Mouse (Mus musculus): ENCODE measurements around the gene Fads2. TPM values are rescaled to one million over a fixed set of nuclear protein-coding genes. Genes with fewer than 3 reads are reported as not detected.

Fads2 gene
- total and polyA plus RNA-seq, 2 experiments: 284 to 618 TPM

- H3K4me3 ChIP-seq (ENCODE audit: insufficient read depth, low read depth, low read length): no peak overlapping the region
- no peak overlapping the region for H3K9ac ChIP-seq (ENCODE audit: low read depth, low read length)
- H3K4me1 ChIP-seq (ENCODE audit: control insufficient read depth, insufficient read depth, low read length): peaks cover 11% of the 10 kb centered on the region
- WGBS: 79% methylated on average over 9 of the region's 9 CpGs
- DNase-seq (ENCODE audit: extremely low read depth, low read depth, low spot score): no peak
- TF ChIP-seq POLR2A (IDR thresholded peaks at IDR 0.05; ENCODE audit: extremely low read depth, insufficient read depth, low read length): no peak
- no peak for TF ChIP-seq CTCF (IDR thresholded peaks at IDR 0.05; ENCODE audit: low read depth, low read length)
- peaks cover 3% of the 10 kb centered on the region; the same call in 1 of the 2 replicates for H3K79me2 ChIP-seq (ENCODE audit: control insufficient read depth, insufficient read depth, low read length)
- H3K27me3 ChIP-seq (ENCODE audit: control insufficient read depth, insufficient read depth, low read length): no peaks in the 10 kb centered on the region
- H3K27ac ChIP-seq (replicated peaks; ENCODE audit: insufficient read depth, low read depth, low read length): 0 out of 2 replicates have a peak overlapping the region, but pooled peaks have one; percentile 5
- H3K36me3 ChIP-seq (ENCODE audit: control insufficient read depth, insufficient read depth, low read length): peaks cover 87% of the 10 kb centered on the region
These were observed 16.1 kb downstream of the Fads2 start for GRCm38 (mm10) chr19:10085454-10085853.

DNA sequence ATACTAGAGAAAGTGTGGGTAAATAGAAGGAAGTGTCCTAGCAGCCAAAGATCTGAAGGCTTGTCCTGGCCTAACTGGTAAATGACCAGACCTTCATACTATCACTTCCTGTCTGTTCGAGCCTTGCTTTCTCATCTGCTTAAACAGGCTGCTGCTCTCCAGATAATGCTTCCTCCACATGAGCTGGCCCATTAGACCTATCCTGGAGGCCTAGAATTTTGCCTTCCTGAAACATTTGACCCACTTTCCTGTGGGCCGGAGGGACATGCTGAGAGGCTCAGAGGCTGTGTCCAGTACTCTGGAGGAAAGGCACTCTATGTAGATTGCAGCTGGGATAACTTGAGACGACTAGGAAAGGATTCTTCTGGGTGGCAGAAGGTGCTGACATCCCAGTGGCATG is 19.4 kb downstream of the Fads2 start:
- no peaks in the 10 kb centered on the region for H3K27me3 ChIP-seq (ENCODE audit: control insufficient read depth, insufficient read depth, low read length)
- H3K79me2 ChIP-seq (ENCODE audit: control insufficient read depth, insufficient read depth, low read length): peaks cover 3% of the 10 kb centered on the region; the same call in 1 of the 2 replicates
- no peak overlapping the region for H3K9ac ChIP-seq (ENCODE audit: low read depth, low read length)
- 68% methylated on average over 3 of the region's 3 CpGs for WGBS
- H3K4me3 ChIP-seq (ENCODE audit: insufficient read depth, low read depth, low read length): no peak overlapping the region
- DNase-seq (ENCODE audit: extremely low read depth, low read depth, low spot score): no peak
- TF ChIP-seq POLR2A (IDR thresholded peaks at IDR 0.05; ENCODE audit: extremely low read depth, insufficient read depth, low read length): no peak
- peak overlapping the region; percentile 30 for H3K27ac ChIP-seq (replicated peaks; ENCODE audit: insufficient read depth, low read depth, low read length)
- peaks cover 93% of the 10 kb centered on the region for H3K36me3 ChIP-seq (ENCODE audit: control insufficient read depth, insufficient read depth, low read length)
- H3K4me1 ChIP-seq (ENCODE audit: control insufficient read depth, insufficient read depth, low read length): peaks cover 13% of the 10 kb centered on the region

DNA sequence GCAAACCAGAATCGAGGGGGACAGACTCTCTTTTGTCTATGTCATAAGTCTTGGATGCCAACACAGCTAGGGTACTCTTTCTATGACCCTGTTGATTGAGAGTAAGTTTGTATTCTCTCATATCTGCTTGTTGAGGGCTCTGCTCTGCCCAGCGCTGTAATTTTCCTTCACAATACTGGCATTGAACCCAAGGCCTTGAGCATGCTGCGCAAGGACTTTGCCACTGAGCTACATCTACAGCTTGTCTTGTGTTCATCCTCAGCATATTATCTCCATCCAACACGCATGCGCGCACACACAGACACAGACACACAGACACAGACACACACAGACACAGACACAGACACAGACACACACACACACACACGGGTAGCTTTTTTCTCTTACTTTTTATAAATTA is 21.2 kb downstream of the Fads2 start:
- Histone ChIP-seq H3K4me3 (ENCODE audit: insufficient read depth, low read depth, low read length) (no peak overlapping the region), H3K27me3 (ENCODE audit: control insufficient read depth, insufficient read depth, low read length) (no peaks in the 10 kb centered on the region), H3K27ac (replicated peaks; ENCODE audit: insufficient read depth, low read depth, low read length) (no peak overlapping the region; the same call in 1 of the 2 replicates), H3K9ac (ENCODE audit: low read depth, low read length) (no peak overlapping the region), H3K79me2 (ENCODE audit: control insufficient read depth, insufficient read depth, low read length) (peaks cover 3% of the 10 kb centered on the region; the same call in 1 of the 2 replicates), H3K36me3 (ENCODE audit: control insufficient read depth, insufficient read depth, low read length) (peaks cover 90% of the 10 kb centered on the region), H3K4me1 (ENCODE audit: control insufficient read depth, insufficient read depth, low read length) (peaks cover 19% of the 10 kb centered on the region)
- WGBS: 85% methylated on average over 7 of the region's 7 CpGs
- no peak for DNase-seq (ENCODE audit: extremely low read depth, low read depth, low spot score)
- TF ChIP-seq CTCF (IDR thresholded peaks at IDR 0.05; ENCODE audit: low read depth, low read length) (no peak), POLR2A (IDR thresholded peaks at IDR 0.05; ENCODE audit: extremely low read depth, insufficient read depth, low read length) (no peak)

- WGBS: 84% methylated on average over 6 of the region's 6 CpGs
- Histone ChIP-seq H3K27ac (replicated peaks; ENCODE audit: insufficient read depth, low read depth, low read length) (no peak overlapping the region), H3K4me1 (ENCODE audit: control insufficient read depth, insufficient read depth, low read length) (peaks cover 25% of the 10 kb centered on the region), H3K79me2 (ENCODE audit: control insufficient read depth, insufficient read depth, low read length) (no peaks in the 10 kb centered on the region), H3K9ac (ENCODE audit: low read depth, low read length) (no peak overlapping the region), H3K27me3 (ENCODE audit: control insufficient read depth, insufficient read depth, low read length) (no peaks in the 10 kb centered on the region), H3K4me3 (ENCODE audit: insufficient read depth, low read depth, low read length) (no peak overlapping the region), H3K36me3 (ENCODE audit: control insufficient read depth, insufficient read depth, low read length) (peaks cover 91% of the 10 kb centered on the region)
- no peak for DNase-seq (ENCODE audit: extremely low read depth, low read depth, low spot score)
- TF ChIP-seq POLR2A (IDR thresholded peaks at IDR 0.05; ENCODE audit: extremely low read depth, insufficient read depth, low read length): no peak
- no peak for TF ChIP-seq CTCF (IDR thresholded peaks at IDR 0.05; ENCODE audit: low read depth, low read length)
These were observed 23.2 kb downstream of the Fads2 start for GRCm38 (mm10) chr19:10078392-10078791.

DNA sequence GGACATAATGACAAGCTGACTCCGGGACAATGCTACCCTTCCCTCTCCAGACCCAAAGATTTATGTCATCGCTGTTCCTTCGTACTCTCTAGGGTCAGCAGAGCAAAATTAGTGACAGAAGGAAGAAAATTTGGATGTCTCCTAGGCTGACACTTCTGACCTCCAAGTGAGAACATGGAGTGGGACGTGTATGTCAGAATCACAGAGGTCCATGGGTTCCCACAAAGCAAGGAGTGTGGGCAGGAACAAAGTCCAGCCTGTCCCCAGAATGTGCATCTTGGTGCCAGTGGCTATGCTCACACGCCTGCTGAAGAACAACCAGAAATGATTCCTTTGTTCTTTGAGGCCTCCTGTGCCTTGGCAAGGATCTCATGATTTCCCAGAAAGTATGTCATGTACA is 28.4 kb downstream of the Fads2 start:
- H3K4me1 ChIP-seq (ENCODE audit: control insufficient read depth, insufficient read depth, low read length): peaks cover 38% of the 10 kb centered on the region
- 65% methylated on average over 5 of the region's 5 CpGs for WGBS
- TF ChIP-seq CTCF (IDR thresholded peaks at IDR 0.05; ENCODE audit: low read depth, low read length) (no peak), POLR2A (IDR thresholded peaks at IDR 0.05; ENCODE audit: extremely low read depth, insufficient read depth, low read length) (no peak)
- peaks cover 77% of the 10 kb centered on the region for H3K36me3 ChIP-seq (ENCODE audit: control insufficient read depth, insufficient read depth, low read length)
- H3K79me2 ChIP-seq (ENCODE audit: control insufficient read depth, insufficient read depth, low read length): 0 out of 2 replicates have a peak, but pooled peaks cover 4% of the 10 kb centered on the region
- H3K27me3 ChIP-seq (ENCODE audit: control insufficient read depth, insufficient read depth, low read length): no peaks in the 10 kb centered on the region
- H3K4me3 ChIP-seq (ENCODE audit: insufficient read depth, low read depth, low read length): no peak overlapping the region
- H3K9ac ChIP-seq (ENCODE audit: low read depth, low read length): no peak overlapping the region
- peak overlapping the region; percentile 36 for H3K27ac ChIP-seq (replicated peaks; ENCODE audit: insufficient read depth, low read depth, low read length)
- DNase-seq (ENCODE audit: extremely low read depth, low read depth, low spot score): peak; percentile 39

GRCm38 (mm10) chr19:10071892-10072291 is 29.7 kb downstream of the Fads2 start:
- 0 out of 2 replicates have a peak, but pooled peaks cover 4% of the 10 kb centered on the region for H3K79me2 ChIP-seq (ENCODE audit: control insufficient read depth, insufficient read depth, low read length)
- no peaks in the 10 kb centered on the region for H3K27me3 ChIP-seq (ENCODE audit: control insufficient read depth, insufficient read depth, low read length)
- no peak overlapping the region for H3K4me3 ChIP-seq (ENCODE audit: insufficient read depth, low read depth, low read length)
- WGBS: 55% methylated on average over 4 of the region's 4 CpGs
- H3K4me1 ChIP-seq (ENCODE audit: control insufficient read depth, insufficient read depth, low read length): peaks cover 38% of the 10 kb centered on the region
- no peak overlapping the region for H3K9ac ChIP-seq (ENCODE audit: low read depth, low read length)
- no peak for TF ChIP-seq POLR2A (IDR thresholded peaks at IDR 0.05; ENCODE audit: extremely low read depth, insufficient read depth, low read length)
- no peak for TF ChIP-seq CTCF (IDR thresholded peaks at IDR 0.05; ENCODE audit: low read depth, low read length)
- H3K27ac ChIP-seq (replicated peaks; ENCODE audit: insufficient read depth, low read depth, low read length): peak overlapping the region; percentile 81
- H3K36me3 ChIP-seq (ENCODE audit: control insufficient read depth, insufficient read depth, low read length): peaks cover 78% of the 10 kb centered on the region
- no peak for DNase-seq (ENCODE audit: extremely low read depth, low read depth, low spot score)
